Mouse (Mus musculus) spleen, postnatal 4 days (tissue): ENCODE results near the gene Foxn3.

Source experiments
- DNase-seq, 2 experiments: peaks; one replicate each; pipeline ENCODE4 v3.0.0; 2022; ENCODE audit warnings: low spot score in 2 of 2

The Foxn3 gene

GRCm38 (mm10) chr12:99464291-99464690 lies 99.1 kb downstream of the Foxn3 start:
- no peak for DNase-seq

GRCm38 (mm10) chr12:99462846-99463245 lies 100.5 kb downstream of the Foxn3 start:
- no peak for DNase-seq

- no peak for DNase-seq
Observed at GRCm38 (mm10) chr12:99462302-99462701, 101.1 kb downstream of the Foxn3 start.

GRCm38 (mm10) chr12:99457521-99458205 lies 105.7 kb downstream of the Foxn3 start:
- peak in 1 of 2 experiments; percentile 52 for DNase-seq

- no peak for DNase-seq
Observed at GRCm38 (mm10) chr12:99455580-99455979, 107.8 kb downstream of the Foxn3 start.

GRCm38 (mm10) chr12:99454394-99454793 lies 109.0 kb downstream of the Foxn3 start:
- no peak for DNase-seq

GRCm38 (mm10) chr12:99453797-99454196 lies 109.6 kb downstream of the Foxn3 start:
- no peak for DNase-seq

- no peak for DNase-seq
Observed at GRCm38 (mm10) chr12:99450076-99450475, 113.3 kb downstream of the Foxn3 start.

GRCm38 (mm10) chr12:99447791-99448190 lies 115.6 kb downstream of the Foxn3 start:
- DNase-seq, result no peak

GRCm38 (mm10) chr12:99445018-99445674 lies 118.2 kb downstream of the Foxn3 start:
- DNase-seq, result no peak

- DNase-seq, result no peak
Observed at GRCm38 (mm10) chr12:99442819-99443218, 120.6 kb downstream of the Foxn3 start.

- no peak for DNase-seq
Observed at GRCm38 (mm10) chr12:99440953-99441352, 122.4 kb downstream of the Foxn3 start.

- no peak for DNase-seq
Observed at GRCm38 (mm10) chr12:99440022-99440421, 123.4 kb downstream of the Foxn3 start.

- DNase-seq, result no peak
Observed at GRCm38 (mm10) chr12:99435189-99435588, 128.2 kb downstream of the Foxn3 start.

- DNase-seq, result no peak
Observed at GRCm38 (mm10) chr12:99433402-99433801, 130.0 kb downstream of the Foxn3 start.

GRCm38 (mm10) chr12:99431541-99431940 lies 131.8 kb downstream of the Foxn3 start:
- no peak for DNase-seq

GRCm38 (mm10) chr12:99430992-99431391 lies 132.4 kb downstream of the Foxn3 start:
- no peak for DNase-seq

GRCm38 (mm10) chr12:99429101-99429500 lies 134.3 kb downstream of the Foxn3 start:
- no peak for DNase-seq

- no peak for DNase-seq
Observed at GRCm38 (mm10) chr12:99426207-99426916, 137.0 kb downstream of the Foxn3 start.

- DNase-seq, result no peak
Observed at GRCm38 (mm10) chr12:99419396-99419760, 144.0 kb downstream of the Foxn3 start.

GRCm38 (mm10) chr12:99418476-99419395 lies 144.6 kb downstream of the Foxn3 start:
- DNase-seq, result no peak

- DNase-seq, result no peak
Observed at GRCm38 (mm10) chr12:99417885-99418284, 145.5 kb downstream of the Foxn3 start.
